Mouse (Mus musculus): ENCODE data around the gene Lrrc57. TPM values are rescaled to one million over a fixed set of nuclear protein-coding genes. Genes with fewer than 3 reads are reported as not detected.
A peak's percentile ranks its signal among the peaks of the same experiment; 100 is the strongest.
"Not testable (repeated sequence)": the region's sequence is repeated elsewhere in the genome, so short reads cannot be mapped to it uniquely, and the experiment has no call there.

The Lrrc57 gene
- polyA plus RNA-seq, 1 experiment from 2014 or later: 19.5 TPM

DNA sequence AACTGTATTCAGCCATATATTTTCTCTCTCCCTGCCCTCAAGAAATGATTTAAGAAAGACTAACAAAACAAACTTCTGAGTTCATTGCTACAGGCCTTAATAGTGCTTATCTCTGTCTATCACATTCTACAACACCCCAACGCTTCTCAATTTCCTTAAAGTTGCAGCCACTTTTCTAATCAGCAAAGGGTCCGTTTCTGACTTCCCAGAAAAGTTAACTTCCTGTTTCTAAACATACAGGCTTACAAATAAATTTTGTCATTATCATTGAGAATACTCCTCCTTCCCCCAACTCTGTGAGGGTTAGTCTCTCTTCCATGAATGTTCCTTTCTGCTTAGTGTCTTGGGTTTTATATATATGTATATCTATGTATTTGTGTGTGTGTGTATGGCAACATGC lies 44.0 kb downstream of the Lrrc57 start:
- Histone ChIP-seq H3K9me3 (no peaks in the 10 kb centered on the region), H3K36me3 (peaks cover 8% of the 10 kb centered on the region), H3K4me2 (no peak overlapping the region), H3K27ac (replicated peaks) (no peak overlapping the region), H3K4me3 (no peak overlapping the region), H3K27me3 (replicated peaks) (no peaks in the 10 kb centered on the region), H3K4me1 (peaks cover 33% of the 10 kb centered on the region), H3K9ac (no peak overlapping the region)
- WGBS: 64% methylated on average over 2 of the region's 2 CpGs
- ATAC-seq (ENCODE audit: extremely low read depth, insufficient number of reproducible peaks, low FRiP score, low TSS enrichment): no peak

- H3K27me3 ChIP-seq (replicated peaks); H3K9me3 ChIP-seq; H3K9ac ChIP-seq; H3K4me3 ChIP-seq; H3K4me2 ChIP-seq; H3K27ac ChIP-seq (replicated peaks); ATAC-seq (ENCODE audit: extremely low read depth, insufficient number of reproducible peaks, low FRiP score, low TSS enrichment); H3K36me3 ChIP-seq: not testable (repeated sequence)
- 90% methylated on average over 4 of the region's 4 CpGs for WGBS
- H3K4me1 ChIP-seq: peaks cover 33% of the 10 kb centered on the region
These were observed 44.7 kb downstream of the Lrrc57 start for GRCm38 (mm10) chr2:120564548-120565188.

GRCm38 (mm10) chr2:120563235-120563990 lies 45.9 kb downstream of the Lrrc57 start, which contains the start of gene Zfp106:
TSS of gene Zfp106 (minus strand) at chr2:120563843.
- peak within 1 kb of the TSS; percentile 77 for H3K27ac ChIP-seq (replicated peaks)
- H3K27me3 ChIP-seq (replicated peaks): no peaks in the 10 kb centered on the region
- H3K36me3 ChIP-seq: peaks cover 9% of the 10 kb centered on the region
- peak within 1 kb of the TSS; percentile 75 for H3K4me3 ChIP-seq
- peak; percentile 44; the same call in 1 of the 2 replicates for ATAC-seq (ENCODE audit: extremely low read depth, insufficient number of reproducible peaks, low FRiP score, low TSS enrichment)
- H3K9ac ChIP-seq: peak within 1 kb of the TSS; percentile 91
- H3K9me3 ChIP-seq: no peaks in the 10 kb centered on the region
- WGBS: under 1% methylated on average over 48 of the region's 50 CpGs
- peaks cover 21% of the 10 kb centered on the region for H3K4me1 ChIP-seq
- H3K4me2 ChIP-seq: peak within 1 kb of the TSS; percentile 77

- peaks cover 20% of the 10 kb centered on the region for H3K4me1 ChIP-seq
- peak overlapping the region; percentile 75 for H3K4me3 ChIP-seq
- no peak for ATAC-seq (ENCODE audit: extremely low read depth, insufficient number of reproducible peaks, low FRiP score, low TSS enrichment)
- H3K27me3 ChIP-seq (replicated peaks): no peaks in the 10 kb centered on the region
- H3K9ac ChIP-seq: peak overlapping the region; percentile 91
- peak overlapping the region; percentile 77 for H3K4me2 ChIP-seq
- H3K27ac ChIP-seq (replicated peaks): peak overlapping the region; percentile 77
- H3K36me3 ChIP-seq: peaks cover 10% of the 10 kb centered on the region
- H3K9me3 ChIP-seq: no peaks in the 10 kb centered on the region
- WGBS: 19% methylated on average over 9 of the region's 9 CpGs
These were observed 46.5 kb downstream of the Lrrc57 start for GRCm38 (mm10) chr2:120562859-120563234.

DNA sequence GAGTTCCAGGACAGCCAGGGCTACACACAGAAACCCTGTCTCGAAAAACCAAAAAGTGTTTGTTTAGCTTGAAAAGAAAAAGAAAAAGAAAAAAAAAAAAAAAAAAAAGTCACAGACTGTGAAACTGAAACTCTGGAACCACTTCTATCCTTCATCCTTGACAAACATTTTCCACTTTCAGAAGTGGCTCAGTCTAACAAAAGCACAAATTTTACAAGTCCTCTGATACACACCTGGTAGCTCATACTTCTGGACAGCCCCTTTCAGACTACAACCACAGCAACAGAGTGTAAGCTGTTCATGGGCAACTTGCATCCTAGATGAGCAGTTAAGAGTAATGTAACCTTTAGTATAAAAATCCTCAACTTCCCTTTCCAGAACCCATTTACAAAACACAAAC lies 47.8 kb downstream of the Lrrc57 start:
- Histone ChIP-seq H3K9me3 (no peaks in the 10 kb centered on the region), H3K9ac (no peak overlapping the region; the same call in 1 of the 2 replicates), H3K27me3 (replicated peaks) (no peaks in the 10 kb centered on the region), H3K27ac (replicated peaks) (no peak overlapping the region), H3K4me3 (no peak overlapping the region), H3K4me2 (peak overlapping the region; percentile 77; the same call in 1 of the 2 replicates), H3K36me3 (peaks cover 20% of the 10 kb centered on the region), H3K4me1 (peaks cover 18% of the 10 kb centered on the region)
- ATAC-seq (ENCODE audit: extremely low read depth, insufficient number of reproducible peaks, low FRiP score, low TSS enrichment): no peak
- WGBS: 88% methylated on average over 1 of the region's 1 CpGs

- H3K9me3 ChIP-seq: no peaks in the 10 kb centered on the region
- H3K9ac ChIP-seq: no peak overlapping the region
- H3K36me3 ChIP-seq: peaks cover 40% of the 10 kb centered on the region
- no peak overlapping the region for H3K4me2 ChIP-seq
- 70% methylated on average over 3 of the region's 3 CpGs for WGBS
- no peaks in the 10 kb centered on the region for H3K27me3 ChIP-seq (replicated peaks)
- no peak overlapping the region for H3K27ac ChIP-seq (replicated peaks)
- ATAC-seq (ENCODE audit: extremely low read depth, insufficient number of reproducible peaks, low FRiP score, low TSS enrichment): no peak
- peaks cover 15% of the 10 kb centered on the region for H3K4me1 ChIP-seq
- no peak overlapping the region for H3K4me3 ChIP-seq
These were observed 50.5 kb downstream of the Lrrc57 start for GRCm38 (mm10) chr2:120558813-120559212.

GRCm38 (mm10) chr2:120556868-120557267 lies 52.5 kb downstream of the Lrrc57 start:
- 76% methylated on average over 3 of the region's 3 CpGs for WGBS
- no peak overlapping the region for H3K27ac ChIP-seq (replicated peaks)
- no peak overlapping the region for H3K4me2 ChIP-seq
- H3K27me3 ChIP-seq (replicated peaks): no peaks in the 10 kb centered on the region
- no peaks in the 10 kb centered on the region for H3K9me3 ChIP-seq
- H3K4me3 ChIP-seq: no peak overlapping the region
- H3K36me3 ChIP-seq: peaks cover 58% of the 10 kb centered on the region
- H3K9ac ChIP-seq: no peak overlapping the region
- H3K4me1 ChIP-seq: peaks cover 4% of the 10 kb centered on the region; the same call in 1 of the 2 replicates
- no peak for ATAC-seq (ENCODE audit: extremely low read depth, insufficient number of reproducible peaks, low FRiP score, low TSS enrichment)

Other genes with a start within 250 kb of the Lrrc57 start
- gene Ganc, start 205.6 kb downstream of the Lrrc57 start, polyA plus RNA-seq (2015; fragmentation: Nextera tagmentation; extraction: Ambion mirVana): 8.7 and 9.1 TPM in 2 replicates
- gene Tmem87a, start 205.4 kb downstream of the Lrrc57 start, polyA plus RNA-seq (2015; fragmentation: Nextera tagmentation; extraction: Ambion mirVana): 4.6 and 5.5 TPM in 2 replicates
- gene Capn3, start 153.5 kb downstream of the Lrrc57 start, polyA plus RNA-seq (2015; fragmentation: Nextera tagmentation; extraction: Ambion mirVana): 3.4 and 3.9 TPM in 2 replicates
- 40.0 and 41.9 TPM in 2 replicates for gene Zfp106, start 45.7 kb downstream of the Lrrc57 start, polyA plus RNA-seq (2015; fragmentation: Nextera tagmentation; extraction: Ambion mirVana)
- gene Snap23, start 41.8 kb downstream of the Lrrc57 start, polyA plus RNA-seq (2015; fragmentation: Nextera tagmentation; extraction: Ambion mirVana): 46.4 and 48.0 TPM in 2 replicates
- gene Haus2, start 137 bp downstream of the Lrrc57 start, polyA plus RNA-seq (2015; fragmentation: Nextera tagmentation; extraction: Ambion mirVana): 18.9 and 20.2 TPM in 2 replicates
- gene Stard9, start 19.6 kb upstream of the Lrrc57 start, polyA plus RNA-seq (2015; fragmentation: Nextera tagmentation; extraction: Ambion mirVana): 2.4 and 2.8 TPM in 2 replicates
- 5.3 and 5.5 TPM in 2 replicates for gene Cdan1, start 240.6 kb upstream of the Lrrc57 start, polyA plus RNA-seq (2015; fragmentation: Nextera tagmentation; extraction: Ambion mirVana)
- 2.4 and 2.6 TPM in 2 replicates for gene Ttbk2, start 241.1 kb upstream of the Lrrc57 start, polyA plus RNA-seq (2015; fragmentation: Nextera tagmentation; extraction: Ambion mirVana)

Measured in heart, embryonic 13.5 days (tissue).